Mouse (Mus musculus): ENCODE results near the gene Evx2. TPM values are rescaled to one million over a fixed set of nuclear protein-coding genes. Genes with fewer than 3 reads are reported as not detected.

Evx2 gene
- not detected for polyA plus RNA-seq (2017; shearing (Covaris generic))

DNA sequence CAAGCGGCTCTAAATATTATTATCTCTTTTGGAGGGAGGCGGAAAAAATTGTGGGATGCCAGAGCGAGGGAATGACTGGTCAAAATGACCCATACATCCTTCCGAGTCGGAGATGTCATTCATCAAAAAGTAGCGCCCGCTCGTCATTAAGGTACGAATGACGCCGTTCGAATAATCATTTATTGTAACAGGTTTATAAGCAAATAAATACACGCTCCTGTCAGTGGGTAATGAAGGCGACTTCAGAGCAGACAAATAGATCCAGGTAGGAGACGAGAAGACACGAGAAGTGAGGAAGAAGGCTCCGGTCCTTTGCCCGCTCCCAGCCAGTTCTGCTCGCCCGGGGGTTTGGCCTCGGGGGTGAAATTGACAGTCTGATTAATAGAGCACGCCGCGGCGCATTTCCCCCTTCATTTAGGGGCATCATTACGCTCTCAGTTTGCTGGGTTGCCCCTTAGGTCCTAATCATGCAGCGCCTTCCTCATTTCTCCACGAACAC, at the start of gene Evx2:
Gene Evx2 (minus strand): TSS at position 51 of the 499 bp plus-strand sequence.

DNA sequence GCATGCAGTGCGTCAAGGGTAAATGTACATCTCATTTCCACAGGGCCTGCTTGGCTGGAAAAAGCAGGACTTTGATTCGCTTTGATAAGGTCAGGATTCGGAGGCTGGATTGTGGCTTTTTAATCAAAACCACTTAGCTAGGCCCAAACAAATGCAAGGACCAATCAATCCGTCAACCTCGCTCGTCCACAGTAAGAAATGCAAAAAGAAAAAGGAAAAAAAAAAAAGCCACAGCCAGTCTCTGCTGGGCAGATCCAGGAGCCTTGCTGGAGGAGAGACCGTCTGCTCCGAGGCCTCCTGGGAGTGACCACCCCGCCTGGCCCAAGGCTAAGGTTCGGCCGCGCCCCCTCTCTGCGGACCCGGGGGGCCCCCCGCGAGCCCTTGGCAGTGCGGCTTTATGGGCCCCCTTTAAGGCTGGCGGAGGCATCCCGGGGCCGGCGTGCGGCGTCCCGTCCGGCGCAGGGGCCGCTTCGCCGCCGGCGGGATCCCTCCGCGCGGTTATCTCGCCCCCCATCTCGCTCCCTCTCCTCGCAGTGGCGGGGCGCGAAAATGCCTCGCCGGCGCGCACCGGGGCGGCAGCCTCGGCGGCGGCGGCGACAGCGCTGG, 45.1 kb upstream of the Evx2 start, which contains the start of gene Hoxd8:
Gene Hoxd8 (plus strand): TSS at position 223 of the 606 bp plus-strand sequence.

DNA sequence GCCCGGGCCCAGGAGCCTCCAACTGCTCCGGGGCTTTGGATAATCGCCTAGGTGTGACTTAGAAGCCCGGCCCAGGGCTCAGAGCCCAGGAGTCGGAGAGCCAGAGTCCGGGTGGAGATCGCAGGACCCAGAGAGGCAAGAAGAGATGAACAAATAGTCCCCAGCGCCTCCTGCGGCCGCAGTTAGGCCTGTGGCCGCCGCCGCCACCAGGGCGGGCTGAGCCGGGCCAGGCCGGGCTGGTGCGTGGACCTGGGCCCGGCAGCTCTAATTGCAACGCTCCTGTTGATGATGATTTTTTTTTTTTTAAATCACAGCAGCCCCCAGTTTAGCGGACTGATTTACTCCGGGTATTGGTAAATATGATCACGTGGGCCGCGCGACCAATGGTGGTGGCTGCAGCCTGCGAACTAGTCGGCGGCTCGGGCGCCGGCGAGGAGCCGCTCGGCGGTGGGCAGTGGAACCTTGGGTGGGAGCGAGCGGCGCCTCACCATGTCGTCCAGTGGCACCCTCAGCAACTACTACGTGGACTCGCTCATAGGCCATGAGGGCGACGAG, 38.3 kb upstream of the Evx2 start, which contains the start of gene Hoxd9:
Gene Hoxd9 (plus strand): TSS at position 161 of the 555 bp plus-strand sequence.

DNA sequence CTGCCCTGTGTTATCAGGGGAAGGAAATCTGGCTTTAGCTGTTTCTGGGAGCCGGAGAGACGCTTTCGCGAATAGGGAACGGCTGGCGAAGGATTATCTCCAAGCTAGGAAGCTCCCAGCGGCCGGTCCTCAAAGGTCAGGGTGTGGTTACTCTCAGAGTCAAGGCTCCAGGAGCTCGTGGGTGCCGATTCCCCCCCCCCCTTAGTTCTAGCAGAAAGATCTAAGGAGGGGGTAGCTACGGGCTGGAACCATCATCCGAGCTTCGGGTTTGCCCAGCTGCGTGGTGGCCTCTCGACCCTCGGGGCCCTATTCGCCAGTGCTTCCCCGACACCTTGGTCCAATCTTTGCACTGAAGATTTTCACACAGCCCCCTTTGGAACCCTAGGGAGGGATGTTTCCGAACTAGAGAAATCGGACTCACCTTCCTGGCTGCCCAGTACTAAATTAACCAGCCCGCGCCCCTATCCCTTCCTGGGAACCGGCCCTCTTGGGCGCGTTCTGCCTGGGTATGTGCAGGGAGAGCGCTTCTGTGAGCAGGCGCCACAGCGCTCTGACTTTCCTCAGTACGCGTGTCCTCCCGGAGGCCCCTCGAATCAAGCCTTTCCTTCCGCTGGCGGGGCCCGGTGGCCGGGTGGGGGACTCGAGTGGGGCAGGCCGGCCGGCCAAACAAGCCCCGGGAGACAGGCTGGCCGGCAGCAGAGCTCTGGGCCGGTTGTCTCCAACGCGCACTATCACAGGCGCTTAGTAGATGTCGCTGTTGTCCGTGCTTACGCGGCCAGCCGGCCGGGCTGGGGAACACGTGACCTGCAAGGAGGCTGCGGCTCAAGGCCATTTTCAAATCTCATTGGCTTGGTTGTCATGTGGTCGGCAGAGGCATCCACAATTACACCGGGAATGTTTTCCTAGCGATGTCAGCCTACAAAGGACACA, 31.9 kb upstream of the Evx2 start, which contains the start of gene Hoxd10:
Gene Hoxd10 (plus strand): TSS at position 903 of the 930 bp plus-strand sequence.

DNA sequence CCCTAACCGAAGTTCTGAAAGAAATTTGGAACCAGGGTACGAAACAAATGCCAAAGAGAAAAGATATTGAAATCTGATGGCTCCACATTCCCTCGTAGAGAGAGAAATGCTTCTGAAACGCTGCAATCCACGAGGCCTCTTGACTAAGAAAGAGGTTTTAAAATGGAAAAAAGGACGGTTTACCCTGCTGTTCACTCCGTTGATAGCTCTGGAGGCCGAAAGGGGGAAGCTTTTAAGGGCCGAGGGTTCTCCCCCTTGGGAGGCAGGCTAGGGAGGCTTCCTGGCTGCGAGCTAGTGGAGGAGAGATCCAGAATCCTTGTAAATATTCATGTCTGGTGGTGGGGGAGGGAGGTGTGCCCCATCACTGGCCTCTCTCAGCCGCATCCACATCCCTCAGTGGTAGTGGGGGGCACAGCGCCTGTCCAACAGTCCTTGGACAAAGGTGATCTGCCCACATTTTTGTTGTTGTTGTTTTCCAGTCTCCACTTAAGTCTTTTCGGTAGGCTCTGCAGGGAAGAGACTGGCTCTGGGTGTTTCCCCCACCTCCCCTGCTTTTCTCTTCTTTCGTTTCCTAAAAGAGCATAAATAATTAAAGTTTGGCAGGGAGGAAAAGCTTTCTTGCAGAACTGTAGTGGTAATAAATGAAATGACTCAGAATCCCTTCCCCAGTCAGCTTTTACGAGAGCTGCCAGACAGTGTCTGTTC, 19.7 kb upstream of the Evx2 start, which contains the start of gene Hoxd11:
Gene Hoxd11 (plus strand): TSS at position 667 of the 705 bp plus-strand sequence.

DNA sequence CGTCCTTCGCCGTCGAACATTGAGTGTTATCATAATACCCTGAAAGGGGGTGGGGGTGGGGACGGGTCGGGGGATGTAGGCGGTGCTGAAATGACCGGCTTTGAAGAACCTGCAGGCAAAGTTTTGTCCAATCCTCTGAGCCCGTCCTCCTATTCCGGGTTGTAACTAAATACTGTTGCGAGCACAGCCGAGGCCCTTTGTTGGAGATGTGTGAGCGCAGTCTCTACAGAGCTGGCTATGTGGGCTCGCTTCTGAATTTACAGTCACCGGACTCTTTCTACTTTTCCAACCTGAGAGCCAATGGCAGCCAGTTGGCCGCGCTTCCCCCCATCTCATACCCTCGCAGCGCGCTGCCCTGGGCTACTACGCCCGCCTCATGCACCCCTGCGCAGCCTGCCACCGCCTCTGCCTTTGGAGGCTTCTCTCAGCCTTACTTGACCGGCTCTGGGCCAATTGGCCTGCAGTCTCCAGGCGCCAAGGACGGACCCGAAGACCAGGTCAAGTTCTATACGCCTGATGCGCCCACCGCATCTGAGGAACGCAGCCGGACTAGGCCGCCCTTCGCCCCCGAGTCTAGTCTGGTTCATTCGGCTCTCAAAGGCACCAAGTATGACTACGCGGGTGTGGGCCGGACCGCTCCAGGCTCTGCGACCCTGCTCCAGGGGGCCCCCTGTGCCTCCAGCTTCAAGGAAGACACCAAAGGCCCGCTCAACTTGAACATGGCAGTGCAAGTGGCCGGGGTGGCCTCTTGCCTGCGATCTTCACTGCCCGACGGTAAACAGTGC, 15.7 kb upstream of the Evx2 start, which contains the start of gene Hoxd12:
Gene Hoxd12 (plus strand): TSS at position 133 of the 785 bp plus-strand sequence.

DNA sequence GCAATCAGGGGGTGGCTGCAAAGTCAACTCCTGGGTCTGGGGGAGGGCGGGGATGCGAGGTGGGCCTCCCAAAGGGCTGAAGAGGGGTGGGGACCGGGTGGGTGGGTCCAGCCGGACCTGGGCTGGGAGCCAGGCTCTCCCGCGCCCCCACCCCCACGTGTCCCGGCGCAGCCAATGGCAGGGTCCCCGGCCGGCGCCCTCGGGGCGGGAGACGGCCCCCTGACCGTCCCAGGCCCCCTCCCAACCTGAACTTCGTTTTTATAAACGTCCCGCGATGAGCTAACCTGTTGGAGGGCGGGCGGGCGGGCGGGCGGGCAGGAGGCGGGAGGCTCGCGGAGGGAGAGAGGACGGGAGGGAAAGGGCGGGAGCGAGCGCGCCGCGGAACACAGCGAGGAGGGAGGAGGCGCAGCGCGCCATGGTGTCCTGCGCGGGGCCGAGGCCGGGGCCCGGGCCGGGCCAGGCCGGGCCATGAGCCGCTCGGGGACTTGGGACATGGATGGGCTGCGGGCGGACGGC, 8.5 kb upstream of the Evx2 start, which contains the start of gene Hoxd13:
Gene Hoxd13 (plus strand): TSS at position 469 of the 516 bp plus-strand sequence.

Other genes with a start within 250 kb of the Evx2 start
- 26.6 TPM for gene Lnpk, start 80.1 kb downstream of the Evx2 start, polyA plus RNA-seq (2017; shearing (Covaris generic))
- not detected for gene Hoxd13, start 8.8 kb upstream of the Evx2 start, polyA plus RNA-seq (2017; shearing (Covaris generic))
- gene Hoxd12, start 15.5 kb upstream of the Evx2 start, polyA plus RNA-seq (2017; shearing (Covaris generic)) = not detected
- gene Hoxd11, start 20.0 kb upstream of the Evx2 start, polyA plus RNA-seq (2017; shearing (Covaris generic)) = not detected
- not detected for gene Hoxd10, start 32.4 kb upstream of the Evx2 start, polyA plus RNA-seq (2017; shearing (Covaris generic))
- gene Hoxd9, start 38.2 kb upstream of the Evx2 start, polyA plus RNA-seq (2017; shearing (Covaris generic)) = not detected
- gene Hoxd8, start 45.1 kb upstream of the Evx2 start, polyA plus RNA-seq (2017; shearing (Covaris generic)) = not detected
- gene Hoxd3, start 52.4 kb upstream of the Evx2 start, polyA plus RNA-seq (2017; shearing (Covaris generic)) = not detected
- gene Hoxd4, start 52.4 kb upstream of the Evx2 start, polyA plus RNA-seq (2017; shearing (Covaris generic)) = not detected
- not detected for gene Gm28230, start 67.2 kb upstream of the Evx2 start, polyA plus RNA-seq (2017; shearing (Covaris generic))
- gene Hoxd1, start 103.4 kb upstream of the Evx2 start, polyA plus RNA-seq (2017; shearing (Covaris generic)) = not detected
- gene Mtx2, start 166.2 kb upstream of the Evx2 start, polyA plus RNA-seq (2017; shearing (Covaris generic)) = 32.2 TPM